Mouse (Mus musculus) T-helper 2 cell (primary cell): Measurements from ENCODE around the gene Rfx8.

Experiments used
- in situ Hi-C: fragments of 300-600 bp; cut with MboI, MseI; formaldehyde crosslinking; loops from one replicate; pipeline ENCODE4 v1.15.1; 2025; ENCODE audit warnings: high pct_unique_total_duplicates

The Rfx8 gene

DNA sequence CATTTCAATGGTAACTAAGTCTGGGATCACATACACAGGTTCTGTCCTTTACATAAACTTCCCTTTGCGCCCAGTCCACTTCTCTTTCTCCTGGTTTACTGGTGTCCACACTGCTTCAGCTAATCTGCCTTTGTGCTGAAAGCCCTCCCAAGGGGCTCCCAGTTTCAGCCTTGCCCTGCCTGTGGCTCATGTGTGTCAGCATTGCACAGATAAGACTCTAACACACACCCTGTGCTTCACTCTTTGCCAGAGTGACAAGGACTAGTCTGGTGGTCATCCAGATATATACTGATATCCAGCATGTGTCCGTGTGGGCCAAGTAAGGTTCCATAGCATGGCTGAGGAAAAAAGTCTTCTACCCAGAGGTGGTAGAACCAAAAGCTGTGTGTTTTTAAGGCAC lies 14.7 kb upstream of the Rfx8 start:
- in situ Hi-C loops = no loop called here

DNA sequence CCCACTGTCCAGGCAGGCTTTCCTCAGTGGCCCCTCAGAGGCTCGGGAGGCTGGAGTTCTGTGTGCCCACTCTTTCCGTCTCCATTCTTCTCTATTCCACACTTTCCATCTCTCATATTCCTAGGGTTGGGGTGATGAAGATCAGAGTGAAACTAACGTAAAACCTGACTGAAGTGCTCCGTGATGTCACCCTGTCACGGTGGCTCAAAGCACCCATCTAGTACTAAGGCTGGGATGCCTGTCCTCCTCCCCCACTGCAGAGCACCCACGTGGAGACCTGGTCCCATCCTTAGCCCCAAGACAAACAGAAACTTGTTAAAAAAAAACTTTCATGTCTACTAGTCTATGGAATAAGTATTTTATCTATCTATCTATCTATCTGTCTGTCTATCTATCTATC lies 14.1 kb upstream of the Rfx8 start:
- in situ Hi-C loops = no loop called here

DNA sequence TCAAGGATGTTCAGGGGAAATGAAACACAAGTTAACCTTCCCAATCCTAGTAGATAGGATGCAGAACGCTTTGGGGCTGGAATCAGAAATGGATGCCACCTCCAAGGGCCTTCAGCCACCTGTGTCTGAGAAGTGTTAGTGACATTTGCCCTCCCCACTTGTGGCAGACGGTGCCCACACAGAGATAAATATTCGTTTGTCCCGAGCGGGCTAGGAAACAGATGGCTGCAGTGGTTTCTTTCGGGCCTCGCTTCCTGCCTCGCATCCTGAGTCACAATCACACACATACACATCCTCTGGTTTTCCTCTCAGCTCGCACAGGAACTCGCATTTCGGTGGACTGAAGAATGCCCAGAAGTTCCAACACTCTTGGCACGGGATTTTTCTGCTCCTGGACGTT lies 13.5 kb upstream of the Rfx8 start:
- in situ Hi-C loops = no loop called here

DNA sequence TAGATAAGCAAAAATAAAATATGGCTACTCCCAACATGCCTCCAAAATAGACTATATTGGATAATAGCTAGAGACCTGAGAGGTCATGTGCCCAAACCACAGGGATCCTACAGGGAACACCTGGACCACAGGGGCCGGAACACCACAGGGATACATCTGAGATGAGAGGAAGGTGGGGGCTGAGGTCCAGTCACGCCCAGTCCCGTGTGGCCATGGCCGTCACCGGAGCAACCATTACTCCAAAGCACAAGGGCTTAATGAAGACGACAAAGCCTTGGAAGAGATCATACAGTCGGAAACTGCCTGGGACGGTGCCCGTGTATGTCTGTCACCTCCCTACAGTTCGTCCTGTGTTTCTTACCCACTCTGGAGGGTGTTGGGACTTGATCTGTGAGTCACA lies 13.1 kb upstream of the Rfx8 start:
- in situ Hi-C loops = no loop called here

DNA sequence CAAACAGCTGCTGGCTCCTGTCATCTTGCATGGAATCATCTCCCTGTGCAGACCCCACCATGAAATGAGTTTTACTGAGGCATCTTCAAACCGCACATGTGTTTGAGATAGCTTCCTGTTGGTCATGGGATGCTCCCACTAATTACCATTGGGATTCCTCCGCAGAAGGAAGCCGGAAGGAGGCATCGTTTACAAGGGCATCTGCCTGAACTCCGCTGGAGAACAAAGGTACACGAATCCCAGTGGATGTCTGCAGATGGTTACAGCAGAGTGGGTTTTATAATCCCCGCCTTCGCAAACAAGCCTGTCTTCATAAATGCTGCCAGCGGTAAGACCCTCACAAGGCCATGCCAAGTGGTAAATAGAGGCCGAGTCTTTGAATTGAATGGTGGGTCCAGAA lies 11.3 kb upstream of the Rfx8 start:
- in situ Hi-C loops = no loop called here

DNA sequence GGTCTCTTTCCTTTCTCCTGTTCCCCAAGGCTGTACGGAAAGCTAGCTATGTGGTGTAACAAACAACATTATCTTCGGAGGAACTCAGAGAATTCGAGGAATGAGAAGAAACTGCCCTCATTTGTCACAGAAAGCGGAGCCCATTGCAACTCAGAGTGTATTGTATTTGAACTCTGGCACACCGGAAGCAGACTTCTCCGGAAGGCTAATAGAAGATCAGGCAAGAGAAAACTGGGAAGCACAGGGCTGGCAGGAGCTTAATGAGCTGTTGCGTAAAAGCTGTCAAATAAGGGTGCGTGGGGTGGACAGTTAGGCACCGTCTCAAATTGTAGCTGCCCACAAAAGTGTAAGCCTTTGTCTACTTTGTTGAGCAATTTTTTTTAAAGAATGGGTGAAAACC lies 10.7 kb upstream of the Rfx8 start:
- in situ Hi-C loops = no loop called here

DNA sequence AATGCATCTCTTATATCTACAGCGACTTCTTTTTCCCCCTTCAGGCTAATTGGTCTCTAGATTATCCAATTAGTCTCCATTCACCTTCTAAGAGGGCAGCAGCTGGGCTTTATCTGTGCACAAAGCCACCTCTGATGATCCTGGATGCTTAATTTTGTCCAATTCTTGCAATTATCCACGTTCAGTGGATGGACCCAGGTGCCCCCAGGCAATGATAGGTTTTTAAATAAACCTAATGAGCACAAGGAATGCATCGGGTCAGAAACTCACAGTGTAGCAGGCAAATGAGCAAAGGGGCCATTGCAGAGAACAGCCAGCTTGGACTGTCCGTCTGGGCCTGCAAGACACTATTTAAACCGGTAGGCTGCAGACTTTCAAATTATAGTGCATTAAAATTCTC lies 10.1 kb upstream of the Rfx8 start:
- in situ Hi-C loops = no loop called here

DNA sequence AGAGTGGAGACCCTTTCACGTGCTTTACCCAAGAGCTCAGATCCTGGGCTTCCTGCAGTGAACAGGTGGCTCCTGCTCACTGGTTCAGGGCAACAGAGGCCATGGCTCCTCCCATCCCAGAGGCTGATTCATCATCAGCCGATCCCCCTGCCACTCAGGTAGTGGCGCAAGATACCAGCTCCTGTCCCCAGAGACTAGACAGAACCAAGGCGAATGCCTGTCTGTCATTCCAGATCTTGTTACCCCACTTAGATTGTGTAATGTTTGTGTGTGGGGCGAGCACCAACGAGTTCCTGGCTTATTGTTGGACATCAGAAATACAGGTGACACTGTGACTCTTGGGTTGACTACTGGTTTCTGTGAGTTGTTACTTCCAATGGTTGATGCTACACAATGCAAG lies 9.1 kb upstream of the Rfx8 start:
- in situ Hi-C loops = no loop called here

DNA sequence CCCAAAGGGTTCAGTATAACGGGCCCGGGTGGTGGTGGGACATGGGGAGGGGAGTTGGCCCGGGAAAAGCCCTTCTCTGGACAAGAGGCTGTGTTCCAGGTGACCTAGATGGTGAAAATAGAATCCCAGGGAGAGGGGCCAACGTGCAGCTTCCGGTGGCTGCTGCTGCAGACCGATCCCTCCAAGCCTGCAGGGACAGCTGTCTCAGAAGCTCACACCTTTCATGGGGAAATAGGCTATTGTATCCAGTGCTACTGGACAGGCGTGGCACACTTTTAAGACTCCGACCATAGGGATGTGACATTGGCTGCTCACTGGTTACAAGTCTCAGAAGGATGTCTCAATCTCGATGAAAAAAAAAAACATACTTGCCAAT lies 542 bp upstream of the Rfx8 start:
- in situ Hi-C loops = no loop called here

DNA sequence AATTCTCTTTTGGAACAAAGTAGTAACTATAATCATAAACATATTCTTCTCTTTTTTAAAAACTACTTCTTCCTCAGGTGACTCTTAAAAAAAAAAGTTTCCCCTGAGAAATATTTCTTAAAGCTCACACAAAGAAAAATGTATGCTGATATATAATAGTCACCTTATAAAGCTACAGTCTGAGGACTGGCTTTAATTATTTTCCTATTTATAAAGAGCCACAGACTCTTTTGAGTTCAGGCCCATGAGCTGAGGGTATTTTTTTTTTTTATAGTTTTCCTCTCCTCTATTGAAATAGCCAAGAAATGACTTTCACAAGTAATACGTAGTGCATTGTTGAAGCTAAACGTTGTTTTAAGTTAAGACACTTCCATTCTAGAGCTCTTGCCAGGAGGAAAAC lies 611 bp downstream of the Rfx8 start:
- in situ Hi-C loops = no loop called here

DNA sequence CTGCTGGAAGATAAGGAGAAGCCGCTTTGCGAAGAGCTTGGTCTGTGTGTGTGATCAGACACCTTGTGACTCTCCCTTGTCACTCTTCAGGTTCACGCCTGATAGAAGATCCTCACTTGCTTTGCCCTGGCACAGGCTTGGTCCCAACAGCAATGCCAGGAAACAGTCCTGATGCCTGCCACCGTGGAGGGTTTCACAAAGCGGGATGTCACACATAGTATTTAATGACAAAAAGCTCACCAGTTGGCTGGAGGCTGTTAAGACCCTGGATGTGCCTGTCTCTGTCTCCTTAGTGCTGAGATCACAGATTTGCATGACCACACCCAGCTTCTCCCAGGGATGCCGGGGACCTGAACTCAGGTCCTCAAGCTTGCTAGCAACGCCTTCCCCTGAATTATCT lies 5.2 kb downstream of the Rfx8 start:
- in situ Hi-C loops = loop anchor here (5.0 kb wide), 1 partner anchor 52 kb away; no protein-coding TSS in a partner anchor

DNA sequence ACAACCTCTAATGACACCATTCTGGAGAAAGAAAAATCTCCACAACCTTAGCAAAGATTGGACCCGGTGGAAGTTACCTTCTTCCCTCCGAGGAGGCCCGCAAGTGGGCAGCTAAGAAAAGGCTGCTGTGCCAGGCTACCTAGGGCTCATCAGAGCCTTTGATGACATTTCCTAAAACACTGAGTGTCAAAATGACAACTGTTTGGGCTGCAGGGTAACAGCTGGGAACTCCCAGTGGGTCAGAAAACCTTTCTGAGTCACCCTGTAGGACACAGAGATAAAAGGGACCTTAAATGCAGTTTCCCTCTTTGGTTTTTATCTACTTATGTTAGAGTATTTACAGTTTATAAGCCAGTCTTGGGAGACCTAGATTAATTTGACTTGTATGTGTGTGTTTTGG lies 6.1 kb downstream of the Rfx8 start:
- in situ Hi-C loops = loop anchor here (5.0 kb wide), 1 partner anchor 53 kb away; no protein-coding TSS in a partner anchor

DNA sequence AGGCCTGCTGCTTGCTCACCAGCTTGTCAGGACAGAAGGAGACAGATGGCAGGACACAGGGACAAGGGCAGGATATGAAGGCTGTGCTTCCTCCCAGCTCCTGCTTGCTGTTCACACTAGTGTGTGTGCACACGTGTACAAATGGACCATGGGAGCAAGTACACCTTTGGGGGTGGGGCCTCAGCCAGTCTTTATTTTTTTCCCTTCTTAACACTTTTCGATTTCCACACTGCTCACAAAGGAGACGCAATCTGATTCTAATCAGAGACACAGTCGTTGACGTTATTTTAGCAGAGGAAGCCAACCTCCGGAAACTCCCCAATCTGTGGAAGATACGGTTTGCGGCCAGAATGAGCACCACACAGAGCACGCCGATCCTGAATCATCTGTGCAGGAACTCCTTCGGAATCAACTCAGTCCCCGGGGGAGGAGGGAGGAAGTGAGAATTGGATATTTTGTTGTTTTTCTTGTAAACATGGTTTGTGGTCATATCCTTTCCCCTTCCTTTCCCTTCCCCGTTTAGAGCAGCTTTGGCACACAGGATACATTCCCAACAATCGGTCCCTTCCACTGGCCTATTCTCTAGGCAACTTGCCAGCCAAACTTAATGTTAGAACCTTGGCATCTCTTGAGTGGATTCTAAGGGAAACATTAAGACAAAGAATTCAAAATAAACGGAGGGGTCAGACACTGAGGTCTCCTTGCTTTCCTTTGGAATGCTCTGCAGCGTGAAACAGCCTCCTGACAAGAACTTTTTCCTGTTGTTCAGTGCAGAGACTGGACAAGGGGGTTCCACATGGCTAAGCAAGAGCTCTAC lies 6.7 kb downstream of the Rfx8 start:
- in situ Hi-C loops = no loop called here

DNA sequence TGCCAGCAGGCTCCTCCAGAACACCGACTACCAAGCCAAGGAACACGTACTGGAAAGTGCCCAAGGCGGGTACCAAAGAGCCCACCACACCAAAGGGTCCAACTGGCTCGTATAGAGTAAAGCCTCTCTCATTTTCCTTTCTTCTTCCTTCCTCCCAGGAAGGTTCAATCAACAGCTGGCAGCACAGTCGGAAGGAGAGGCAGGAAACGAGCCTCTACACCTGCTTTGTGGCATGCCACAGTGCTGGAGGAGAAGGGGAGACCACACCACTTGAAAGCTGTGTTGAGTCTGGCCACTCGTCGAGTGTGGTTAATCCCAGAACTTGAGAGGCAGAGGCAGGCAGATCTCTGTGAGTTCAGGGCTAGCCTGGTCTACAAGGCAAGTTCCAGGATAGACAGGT lies 7.5 kb downstream of the Rfx8 start:
- in situ Hi-C loops = no loop called here

DNA sequence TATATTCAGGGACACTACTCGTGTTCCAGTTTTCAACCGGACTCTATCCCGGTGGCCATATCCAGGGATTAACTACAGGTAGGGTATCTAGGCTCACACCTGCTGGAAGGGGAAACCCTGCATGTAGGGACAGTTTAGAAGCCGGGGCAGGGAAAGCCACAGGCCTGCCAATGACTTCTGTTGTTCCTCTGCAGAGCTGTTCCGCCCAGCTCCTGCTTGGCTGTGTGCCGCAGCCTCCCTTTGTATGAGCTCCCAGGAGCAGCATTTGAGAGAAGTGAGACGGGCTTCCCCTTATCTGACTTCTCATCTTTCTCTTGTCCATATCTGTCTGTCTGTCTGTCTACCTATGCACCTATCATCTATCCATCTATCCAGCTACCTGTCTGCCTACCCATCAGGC lies 8.5 kb downstream of the Rfx8 start:
- in situ Hi-C loops = no loop called here

DNA sequence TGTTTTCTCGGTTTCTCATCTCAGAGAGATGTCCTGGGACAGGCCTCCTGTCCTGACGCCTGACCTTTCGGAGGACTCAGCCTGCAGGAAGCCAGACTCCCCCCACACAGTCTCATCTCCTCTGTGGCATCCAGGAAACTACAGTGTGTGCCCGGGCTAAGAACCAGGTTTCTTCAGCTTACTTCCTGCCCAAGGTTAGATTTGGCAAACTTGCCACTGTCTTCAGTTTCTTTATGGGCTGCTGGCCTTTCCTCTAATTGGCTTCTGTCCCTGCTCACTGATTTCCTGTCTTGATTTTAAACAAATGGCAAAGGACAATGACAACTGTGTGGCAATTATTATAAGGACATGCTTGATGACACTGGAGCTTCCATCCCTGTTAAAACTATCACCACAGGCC lies 10.2 kb downstream of the Rfx8 start:
- in situ Hi-C loops = no loop called here

DNA sequence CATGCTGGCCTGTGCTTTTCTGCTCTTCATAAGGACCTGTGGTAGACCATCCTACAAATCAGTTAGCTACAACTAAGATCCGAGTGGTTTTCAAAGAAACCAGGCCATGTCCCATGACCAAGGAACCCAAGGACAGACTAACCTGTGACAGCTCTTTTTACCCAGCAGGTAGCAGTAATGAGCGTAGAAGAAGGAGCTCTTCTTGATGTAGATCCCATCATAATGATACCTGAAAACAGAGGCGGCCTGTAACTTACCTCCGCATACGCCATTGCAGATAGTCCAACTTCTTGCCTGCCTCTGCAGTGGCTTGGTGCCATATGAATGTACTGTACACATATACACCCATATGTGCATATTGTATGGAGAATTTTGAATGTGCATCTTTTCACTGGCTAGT lies 10.8 kb downstream of the Rfx8 start:
- in situ Hi-C loops = no loop called here

DNA sequence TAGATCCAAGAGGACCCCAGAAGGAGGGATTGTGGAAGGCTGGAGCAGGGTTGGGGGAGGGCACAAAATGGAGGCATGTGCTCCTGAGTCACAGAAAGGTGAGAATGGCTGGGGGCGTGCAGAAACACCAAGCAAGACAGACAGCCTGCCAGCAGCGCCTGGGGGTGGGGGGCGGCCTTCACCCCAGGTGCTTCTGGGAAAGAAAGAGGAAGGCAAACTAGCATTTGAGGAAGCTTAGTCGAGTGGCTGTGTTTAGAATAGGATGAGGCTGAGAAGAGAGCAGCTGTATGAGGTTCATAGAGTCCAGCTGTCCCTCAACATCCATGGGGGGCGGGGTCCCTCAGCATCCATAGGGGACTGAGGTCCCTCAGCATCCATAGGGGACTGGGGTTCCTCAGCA lies 12.0 kb downstream of the Rfx8 start:
- in situ Hi-C loops = loop anchor here (10.0 kb wide), 1 partner anchor 186 kb away; no protein-coding TSS in a partner anchor

DNA sequence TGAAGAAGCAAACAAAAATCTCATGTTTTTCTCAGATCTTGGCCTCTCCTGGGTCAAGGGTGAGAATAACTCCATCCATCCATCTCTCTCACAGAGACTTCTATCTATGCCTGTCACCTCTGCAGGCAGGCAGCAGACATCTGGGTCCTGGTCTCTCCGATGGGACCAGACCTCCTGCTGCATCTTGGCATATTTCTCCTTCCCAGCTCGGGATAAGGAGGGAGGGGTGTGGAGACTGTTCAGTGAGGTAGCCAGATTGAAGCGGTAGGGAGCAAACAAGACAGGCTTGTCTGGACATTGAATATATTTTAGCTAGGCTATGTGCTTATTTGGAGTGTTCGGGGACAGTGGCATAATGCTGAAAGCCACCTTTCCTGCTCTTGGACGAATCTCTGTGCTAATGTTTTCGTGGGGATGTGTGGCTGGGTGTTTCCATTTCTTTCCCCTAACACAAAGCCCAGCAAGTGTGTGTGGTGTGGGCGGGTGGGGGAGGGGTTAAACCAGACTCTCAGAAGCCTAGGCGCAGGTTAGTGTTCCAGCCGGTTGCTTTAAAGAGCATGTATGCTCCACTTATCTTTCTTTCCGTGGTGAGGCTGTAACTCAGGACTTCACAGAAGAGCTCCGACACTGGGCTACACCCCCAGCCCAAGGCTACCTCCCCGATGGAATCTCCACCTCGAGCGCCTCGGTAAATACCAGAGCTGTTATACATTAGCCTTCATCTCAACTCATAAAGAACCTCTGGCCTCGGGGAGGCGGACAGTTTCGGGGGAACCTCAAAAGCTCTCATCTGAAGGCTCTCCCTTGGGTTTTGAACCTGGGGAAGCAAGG lies 18.4 kb downstream of the Rfx8 start:
- in situ Hi-C loops = loop anchor here (10.0 kb wide), 1 partner anchor 192 kb away; no protein-coding TSS in a partner anchor

DNA sequence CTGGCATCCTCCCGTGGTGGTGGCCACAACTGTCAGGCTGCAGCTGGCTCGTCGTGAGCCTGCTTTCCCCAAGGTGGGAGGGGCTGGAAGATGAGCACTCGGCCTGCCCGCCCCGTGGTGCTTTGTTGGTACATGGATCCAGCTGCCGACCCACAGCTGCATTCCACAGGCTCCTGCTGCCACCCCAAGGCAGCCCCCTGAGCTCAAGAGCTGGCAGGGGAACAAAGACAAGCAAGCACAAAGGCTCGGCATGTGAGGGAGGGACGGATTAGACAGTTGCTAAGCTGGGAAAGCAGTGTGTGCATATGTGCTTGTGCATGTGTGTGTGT lies 19.6 kb downstream of the Rfx8 start:
- in situ Hi-C loops = loop anchor here (10.0 kb wide), 1 partner anchor 194 kb away; no protein-coding TSS in a partner anchor

DNA sequence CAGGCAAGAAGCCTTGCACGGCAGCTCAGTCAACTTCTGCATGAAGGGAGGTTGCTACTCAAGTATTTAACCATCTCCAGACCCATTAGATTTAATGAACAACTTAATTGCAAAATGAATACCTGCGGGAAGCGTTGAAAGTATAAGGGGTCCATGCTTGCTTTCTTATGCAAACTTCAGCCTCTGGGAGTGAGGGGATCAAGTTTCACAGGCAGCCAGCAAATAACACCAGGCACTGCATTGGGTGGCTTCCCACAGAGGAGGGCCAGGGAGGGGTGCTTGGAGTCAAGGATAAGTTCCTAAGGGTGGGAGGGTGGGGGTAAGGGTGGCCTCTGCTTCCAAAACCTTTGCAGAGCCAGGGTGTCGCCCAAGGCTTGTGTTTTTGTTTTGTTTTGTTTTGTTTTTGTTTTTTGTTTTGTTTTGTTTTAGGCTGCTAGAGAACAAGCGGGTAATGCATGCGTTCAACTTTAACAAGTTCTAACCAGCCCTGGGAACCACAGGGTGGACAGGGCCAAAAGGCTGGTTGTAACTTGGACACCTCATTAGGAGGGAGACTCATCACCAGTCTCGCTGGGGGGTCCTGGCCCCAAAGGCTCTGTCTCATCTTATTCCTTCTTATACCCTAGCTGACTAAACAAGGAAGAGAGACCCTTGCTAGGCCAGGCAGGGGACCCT lies 20.1 kb downstream of the Rfx8 start:
- in situ Hi-C loops = loop anchor here (10.0 kb wide), 1 partner anchor 194 kb away; no protein-coding TSS in a partner anchor

DNA sequence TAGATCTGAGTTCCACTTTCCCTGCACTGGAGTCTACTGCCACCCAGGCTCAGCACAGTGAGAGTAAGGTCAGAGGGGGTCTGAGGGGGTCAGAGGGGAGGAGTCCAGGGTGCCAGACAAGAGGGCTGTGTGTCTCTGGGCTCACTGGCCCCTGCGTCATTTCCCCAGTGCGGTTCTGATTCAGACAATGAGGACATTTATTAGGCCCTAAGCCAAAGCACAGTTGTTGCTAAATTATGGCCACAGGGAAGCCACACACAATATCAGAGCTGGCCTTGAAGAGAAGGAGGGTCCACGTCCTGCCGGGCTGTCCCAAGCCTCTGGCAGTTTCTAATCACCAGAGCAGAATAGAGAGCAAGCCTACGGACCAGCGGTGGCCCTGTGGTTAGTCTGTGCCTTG lies 22.3 kb downstream of the Rfx8 start:
- in situ Hi-C loops = loop anchor here (5.0 kb wide), 1 partner anchor 84 kb away; no protein-coding TSS in a partner anchor
